Mouse (Mus musculus) right cerebral cortex, postnatal 14 days (tissue): Measurements from ENCODE around the gene Nectin4.
"Not testable (repeated sequence)": the region's sequence is repeated elsewhere in the genome, so short reads cannot be mapped to it uniquely, and the experiment has no call there.

Source experiments
- DNase-seq: peaks from one replicate; pipeline ENCODE4 v3.0.0; 2022

The Nectin4 gene

GRCm38 (mm10) chr1:171369845-171370556 is at the start of gene Nectin4:
TSS of gene Nectin4 (plus strand) at chr1:171370099.
- DNase-seq: no peak

- no peak for DNase-seq
Measured at GRCm38 (mm10) chr1:171320151-171320550, 49.7 kb upstream of the Nectin4 start.

GRCm38 (mm10) chr1:171321415-171321814 is 48.5 kb upstream of the Nectin4 start:
- DNase-seq: no peak

GRCm38 (mm10) chr1:171322012-171322411 is 47.9 kb upstream of the Nectin4 start:
- DNase-seq: no peak

GRCm38 (mm10) chr1:171325571-171325970 is 44.3 kb upstream of the Nectin4 start:
- no peak for DNase-seq

- DNase-seq: not testable (repeated sequence)
Measured at GRCm38 (mm10) chr1:171326588-171326987, 43.3 kb upstream of the Nectin4 start.

- no peak for DNase-seq
Measured at GRCm38 (mm10) chr1:171328244-171328643, 41.7 kb upstream of the Nectin4 start.

- DNase-seq: peak; percentile 92
Measured at GRCm38 (mm10) chr1:171328839-171329432, 41.0 kb upstream of the Nectin4 start, which contains the start of gene Dedd. TSS of gene Dedd (plus strand) at chr1:171329145.

GRCm38 (mm10) chr1:171329433-171330215 is 40.3 kb upstream of the Nectin4 start:
- peak; percentile 79 for DNase-seq

- DNase-seq: no peak
Measured at GRCm38 (mm10) chr1:171330216-171330560, 39.7 kb upstream of the Nectin4 start.

- DNase-seq: no peak
Measured at GRCm38 (mm10) chr1:171342262-171343207, 27.4 kb upstream of the Nectin4 start.

GRCm38 (mm10) chr1:171343922-171344677 is 25.8 kb upstream of the Nectin4 start:
- DNase-seq: no peak

- no peak for DNase-seq
Measured at GRCm38 (mm10) chr1:171344715-171345114, 25.2 kb upstream of the Nectin4 start.

- DNase-seq: peak; percentile 90
Measured at GRCm38 (mm10) chr1:171345225-171346094, 24.4 kb upstream of the Nectin4 start, which contains the start of the genes Nit1 and Pfdn2. TSS of gene Nit1 (minus strand) at chr1:171345646. TSS of gene Pfdn2 (plus strand) at chr1:171345670.

GRCm38 (mm10) chr1:171346095-171346450 is 23.8 kb upstream of the Nectin4 start:
- DNase-seq: no peak

GRCm38 (mm10) chr1:171348665-171349064 is 21.2 kb upstream of the Nectin4 start:
- DNase-seq: no peak

GRCm38 (mm10) chr1:171349210-171349609 is 20.7 kb upstream of the Nectin4 start:
- DNase-seq: no peak

- no peak for DNase-seq
Measured at GRCm38 (mm10) chr1:171355812-171356340, 14.0 kb upstream of the Nectin4 start.

GRCm38 (mm10) chr1:171356814-171357213 is 13.1 kb upstream of the Nectin4 start:
- no peak for DNase-seq

GRCm38 (mm10) chr1:171358421-171358820 is 11.5 kb upstream of the Nectin4 start:
- DNase-seq: no peak
